Mouse (Mus musculus): ENCODE results near the gene Ap1s3. TPM values are rescaled to one million over a fixed set of nuclear protein-coding genes. Genes with fewer than 3 reads are reported as not detected.

Ap1s3 gene
- 1 to 10 TPM; 3.0 to 5.2 TPM for total RNA-seq (2021)

DNA sequence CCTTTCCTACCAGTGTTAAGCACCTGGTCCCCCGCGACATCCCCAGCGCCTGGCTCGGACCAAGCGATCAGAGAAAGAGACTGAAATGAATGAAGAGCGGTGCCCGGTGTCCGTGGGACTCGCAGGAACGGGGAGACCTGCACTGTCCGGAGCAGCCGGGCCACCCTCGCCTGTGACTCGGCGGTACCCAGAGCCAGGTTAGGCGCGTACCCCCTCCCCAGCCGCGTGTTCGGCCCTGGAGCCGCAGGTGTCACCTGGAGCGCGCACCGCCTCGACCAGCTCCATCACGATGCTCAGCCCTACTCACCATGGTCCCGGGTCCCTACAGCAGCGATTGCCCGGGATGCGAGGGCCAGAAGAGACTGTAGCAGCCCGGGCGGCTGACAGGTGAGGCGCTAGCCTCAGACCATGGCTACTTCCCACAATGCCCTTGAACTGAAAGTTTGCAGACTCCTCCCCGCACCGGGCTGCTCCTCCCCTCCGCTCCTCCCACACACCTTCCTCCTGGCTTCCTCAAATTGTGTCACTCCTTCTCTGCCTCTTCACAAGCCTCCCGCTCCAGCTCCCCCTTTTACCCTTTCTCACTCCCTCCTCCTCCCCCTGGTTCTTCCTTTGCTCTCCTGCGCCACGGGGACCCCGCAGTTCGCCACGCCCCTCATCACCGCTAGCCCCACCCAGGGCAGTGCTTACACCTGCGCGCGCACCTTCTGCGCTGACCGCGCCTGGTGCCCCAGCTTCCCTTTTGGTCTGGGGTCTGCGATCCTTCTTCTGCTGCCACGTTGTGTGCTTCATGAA lies at the start of gene Ap1s3:
Gene Ap1s3 (minus strand): TSS at position 430 of the 795 bp plus-strand sequence.
- peak; percentile 40 to 60 for DNase-seq (ENCODE audit: low spot score in 2 of 2)
- intact Hi-C loops (cut with DNase I): no loop called here

DNA sequence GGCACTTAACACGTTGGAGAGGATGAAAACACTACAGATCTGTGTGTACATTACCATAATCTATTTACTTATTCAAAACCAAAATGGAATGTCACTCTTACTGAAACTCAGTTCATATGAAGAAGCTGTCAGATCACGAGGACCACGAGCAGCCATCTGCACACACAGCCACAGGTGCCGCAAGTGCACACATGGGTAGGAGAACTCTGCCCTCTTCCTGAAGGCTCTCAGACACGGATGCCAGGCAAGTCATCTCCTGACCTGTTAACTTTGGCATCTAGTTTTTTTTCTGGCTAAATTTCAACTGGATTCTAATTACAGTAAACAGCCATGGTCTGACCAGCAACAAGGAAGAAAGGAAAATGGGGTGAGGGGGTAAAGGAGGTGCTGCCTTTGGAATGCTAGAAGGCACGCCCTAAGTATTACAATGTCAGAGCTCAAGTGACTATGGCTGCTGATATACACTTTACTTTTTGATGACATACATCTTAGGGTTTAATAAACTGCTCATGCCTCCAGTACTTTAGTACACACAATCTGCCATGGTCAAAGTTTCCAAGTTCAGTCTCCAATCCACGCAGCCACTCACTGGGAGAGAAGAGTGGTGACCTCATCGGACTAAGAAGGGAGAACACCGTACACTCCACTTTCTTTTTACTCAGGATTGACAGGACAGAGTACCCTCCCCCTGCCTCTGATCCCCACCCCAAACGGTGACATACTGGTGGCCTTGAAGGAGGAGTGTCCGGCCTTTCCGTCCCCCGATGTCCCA lies 42.6 kb upstream of the Ap1s3 start:
- DNase-seq (ENCODE audit: low spot score in 2 of 2): no peak
- intact Hi-C loops (cut with DNase I): no loop called here

DNA sequence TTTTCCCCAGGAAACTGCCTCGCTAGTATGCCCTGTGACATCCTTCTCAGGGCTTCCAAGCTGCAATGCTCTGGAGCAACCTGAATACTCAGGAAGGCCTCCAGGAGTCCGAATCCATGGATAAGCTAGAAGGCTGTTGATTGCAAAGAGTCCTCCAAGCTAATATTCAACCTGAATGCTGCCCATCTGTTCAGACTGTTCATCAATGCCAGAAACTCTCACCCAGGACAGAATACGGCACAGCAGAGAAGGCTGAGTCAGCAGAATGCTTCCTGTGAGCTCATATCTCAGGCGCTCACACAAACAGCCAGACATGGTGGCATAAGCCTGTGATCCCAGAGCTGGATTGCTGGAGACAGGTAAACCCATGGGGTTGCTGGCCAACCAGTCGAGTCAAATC lies 41.3 kb upstream of the Ap1s3 start:
- intact Hi-C loops (cut with DNase I): no loop called here
- no peak for DNase-seq (ENCODE audit: low spot score in 2 of 2)

DNA sequence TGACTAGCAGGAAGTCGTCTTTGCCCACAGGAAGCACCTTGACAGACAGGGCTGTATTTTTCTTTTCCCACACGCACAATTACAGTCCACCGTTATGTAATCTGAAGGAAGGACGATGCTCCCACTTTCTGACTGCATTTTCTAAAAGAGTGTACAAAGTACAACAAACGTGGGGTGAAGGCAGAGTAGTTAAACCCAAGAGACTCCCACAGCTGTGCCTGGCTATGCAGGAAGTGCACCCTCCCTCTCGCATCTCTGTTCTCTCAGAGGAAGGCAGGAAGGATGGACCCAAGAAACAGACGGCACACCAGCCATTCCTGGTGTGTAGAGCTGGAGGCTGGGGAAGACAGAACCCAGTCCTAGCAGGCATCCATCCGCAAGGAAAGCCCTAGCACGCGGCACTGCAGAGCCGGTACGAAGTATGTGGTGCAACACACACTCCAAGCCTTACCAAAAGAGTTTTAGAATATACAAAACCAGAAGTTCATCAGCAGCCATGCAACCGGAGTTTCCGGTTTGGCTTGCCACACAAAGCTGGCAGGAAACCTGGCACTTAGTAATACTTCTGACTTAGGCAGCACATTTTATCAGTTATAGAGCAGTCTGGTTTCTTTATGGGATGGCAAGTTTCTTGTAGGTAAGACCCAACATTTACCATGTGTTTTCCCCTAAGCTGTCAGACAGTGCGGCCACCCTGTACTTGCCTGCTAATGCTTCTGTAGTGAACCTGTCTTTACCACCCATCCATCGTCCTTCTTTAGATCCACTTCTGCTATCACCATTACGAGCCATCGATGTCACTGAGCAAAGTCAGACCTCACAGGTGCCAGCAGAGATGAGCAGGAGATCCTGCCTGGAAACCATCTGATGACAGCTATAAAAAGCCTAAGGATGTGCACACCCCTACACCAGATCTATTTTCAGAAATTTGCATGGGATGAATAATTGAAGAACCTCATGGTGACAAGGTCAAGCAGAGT lies 39.7 kb upstream of the Ap1s3 start:
- intact Hi-C loops (cut with DNase I): no loop called here
- peak; percentile 38 to 82 for DNase-seq (ENCODE audit: low spot score in 2 of 2)

DNA sequence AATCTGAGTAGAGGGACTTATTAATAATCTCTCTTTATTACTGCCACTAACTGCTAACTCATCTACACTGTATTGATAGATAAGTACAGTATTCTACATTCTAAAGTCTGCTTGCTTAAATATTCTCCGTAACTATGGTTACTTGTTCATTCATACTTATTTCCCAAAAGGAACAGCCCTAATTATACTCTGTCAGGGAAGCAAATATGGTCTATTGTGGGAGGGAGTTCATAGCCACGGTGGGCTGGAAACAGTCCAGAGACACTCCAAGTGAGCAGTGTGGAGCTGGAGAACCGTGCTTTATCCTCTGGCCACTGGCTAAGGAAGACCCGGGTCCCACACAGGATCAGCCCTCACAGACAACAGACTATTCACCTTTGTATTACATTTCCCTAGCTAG lies 38.9 kb upstream of the Ap1s3 start:
- peak in 1 of 2 experiments; percentile 37 for DNase-seq (ENCODE audit: low spot score in 2 of 2)
- intact Hi-C loops (cut with DNase I): no loop called here

DNA sequence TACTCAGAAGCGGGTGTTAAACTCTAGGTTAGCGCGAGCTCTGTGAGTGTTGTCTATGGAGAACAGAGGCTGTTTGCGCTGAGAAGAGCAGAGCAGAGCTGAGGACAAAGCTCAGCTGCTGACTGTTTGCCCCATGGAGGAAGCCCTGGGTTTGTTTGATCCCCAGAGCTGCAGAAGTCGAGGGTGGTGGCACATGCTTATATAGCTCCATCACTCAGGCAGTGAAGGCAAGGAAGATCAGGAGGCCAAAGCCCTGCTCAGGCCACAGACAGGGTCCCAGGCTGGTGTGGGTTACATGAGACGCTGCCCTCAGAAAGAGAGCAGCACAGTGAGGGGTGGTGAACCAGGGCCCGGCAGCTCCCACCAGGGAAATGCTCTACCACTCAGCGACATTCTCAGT lies 38.4 kb upstream of the Ap1s3 start:
- intact Hi-C loops (cut with DNase I): no loop called here
- DNase-seq (ENCODE audit: low spot score in 2 of 2): no peak

DNA sequence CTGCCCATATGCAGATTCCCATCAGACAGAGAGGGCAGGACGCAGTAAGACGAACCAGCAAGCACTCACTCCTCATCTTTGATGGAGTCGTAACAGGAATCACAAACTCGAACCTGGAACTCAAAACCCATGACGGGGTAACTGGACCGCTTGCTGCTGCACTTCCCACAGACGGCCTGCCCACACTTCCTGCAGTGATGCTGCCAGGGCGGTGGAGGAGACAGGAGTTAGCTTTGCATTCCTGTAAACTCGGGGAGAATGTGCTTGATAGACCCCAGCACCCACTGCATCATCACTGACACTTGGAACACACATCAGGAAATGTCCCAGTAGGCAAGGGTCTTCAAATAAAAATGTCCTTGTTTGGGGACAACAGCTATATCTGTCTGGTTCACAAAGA lies 35.6 kb upstream of the Ap1s3 start:
- DNase-seq (ENCODE audit: low spot score in 2 of 2): peak in 1 of 2 experiments; percentile 62
- intact Hi-C loops (cut with DNase I): no loop called here

DNA sequence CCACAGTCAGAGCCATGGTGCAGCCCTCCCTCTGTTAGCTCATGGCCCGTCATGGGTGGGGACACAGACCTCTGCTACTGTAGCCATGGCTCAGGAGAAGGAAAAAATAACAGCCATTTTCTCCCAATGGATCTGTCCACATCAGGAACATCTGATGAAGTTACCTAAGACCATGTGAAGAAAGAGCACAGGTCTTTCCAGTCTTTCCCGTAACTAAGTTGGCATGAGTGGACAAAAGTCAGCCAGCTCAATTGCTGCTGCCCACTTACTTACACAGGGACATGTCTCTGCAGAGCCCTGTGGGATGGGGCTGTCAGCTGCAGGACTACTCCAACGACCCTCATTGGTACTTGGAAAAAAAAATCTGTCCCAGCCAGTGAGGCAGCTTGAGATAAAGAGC lies 34.9 kb upstream of the Ap1s3 start:
- no peak for DNase-seq (ENCODE audit: low spot score in 2 of 2)
- intact Hi-C loops (cut with DNase I): no loop called here

DNA sequence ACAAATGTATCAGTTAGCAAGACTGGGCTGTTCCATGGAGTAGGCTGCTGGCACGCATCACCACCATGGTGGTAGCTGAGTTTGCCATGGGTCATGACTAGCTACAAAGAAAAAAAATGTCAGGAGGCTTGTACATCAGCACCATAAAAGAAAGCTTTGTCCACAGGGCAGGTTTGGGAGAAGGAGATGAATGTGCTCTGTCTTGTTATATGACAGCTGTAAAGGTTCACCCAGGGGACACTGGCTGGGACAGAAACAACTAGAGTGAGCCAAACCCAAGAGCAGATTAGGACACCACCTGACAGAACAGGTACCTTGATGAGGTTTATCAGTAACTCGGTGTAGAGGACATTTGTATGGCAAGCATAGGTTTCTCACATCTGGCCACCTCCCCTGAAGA lies 32.9 kb upstream of the Ap1s3 start:
- no peak for DNase-seq (ENCODE audit: low spot score in 2 of 2)
- intact Hi-C loops (cut with DNase I): loop anchor here (5.0 kb wide), 1 partner anchor 58 kb away; no protein-coding TSS in a partner anchor

DNA sequence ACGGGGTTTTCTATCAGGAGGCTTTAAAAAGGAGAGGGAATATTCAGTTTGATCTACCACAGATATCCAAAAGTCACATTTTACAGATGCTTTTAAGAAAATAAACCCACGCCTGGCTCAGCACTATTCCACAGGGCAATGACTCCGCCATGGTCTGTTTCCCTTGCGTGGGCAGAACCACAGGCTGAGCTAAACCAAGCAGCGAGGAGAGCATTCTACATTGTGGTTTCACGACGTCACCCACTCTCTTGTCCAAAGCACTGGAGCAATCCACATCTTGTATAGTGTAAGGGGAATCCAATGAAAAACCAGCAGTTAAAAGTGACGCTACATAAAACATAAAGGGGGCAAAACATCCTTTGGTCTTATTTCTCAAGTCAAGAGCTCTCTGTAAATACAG lies 31.7 kb upstream of the Ap1s3 start:
- intact Hi-C loops (cut with DNase I): loop anchor here (5.0 kb wide), 1 partner anchor 59 kb away; no protein-coding TSS in a partner anchor
- DNase-seq (ENCODE audit: low spot score in 2 of 2): peak in 1 of 2 experiments; percentile 27

DNA sequence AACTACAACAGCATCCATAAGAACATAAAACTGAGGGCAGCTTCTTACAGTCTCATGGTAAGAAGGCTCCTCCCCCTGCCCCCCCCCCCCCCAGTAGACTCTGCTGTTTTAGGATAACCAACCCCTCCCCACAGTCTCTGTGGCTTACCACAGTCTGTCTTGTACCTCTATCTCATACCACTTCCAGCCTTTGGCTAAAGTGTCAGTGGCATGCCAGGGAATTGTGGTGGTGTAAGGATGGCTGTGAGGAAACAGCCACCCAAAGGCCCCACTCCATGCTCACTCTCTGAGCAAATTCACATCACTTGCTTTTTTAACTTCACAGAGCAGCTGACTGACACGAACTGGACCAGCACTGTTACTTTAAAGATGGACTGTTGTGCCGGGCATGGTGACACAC lies 26.7 kb upstream of the Ap1s3 start:
- intact Hi-C loops (cut with DNase I): no loop called here
- no peak for DNase-seq (ENCODE audit: low spot score in 2 of 2)

DNA sequence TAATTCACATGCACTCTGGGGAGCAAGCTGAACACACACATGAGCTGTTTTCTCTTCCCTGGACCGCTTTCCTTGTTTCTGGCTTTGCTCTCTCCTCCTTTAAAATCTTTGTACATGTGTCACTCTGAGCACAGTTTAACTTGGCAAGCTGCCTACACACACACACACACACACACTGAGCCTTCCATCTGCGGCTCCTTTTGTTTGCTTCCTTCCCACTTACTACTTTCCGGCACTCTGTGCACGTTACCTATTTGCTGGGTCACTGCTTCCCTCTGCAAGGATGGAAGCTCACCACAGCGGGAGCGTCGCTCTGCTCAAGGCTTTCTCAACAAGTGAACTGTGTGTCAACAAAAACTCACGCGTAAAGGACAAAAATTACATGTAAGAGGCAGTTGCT lies 25.6 kb upstream of the Ap1s3 start:
- peak; percentile 29 to 45 for DNase-seq (ENCODE audit: low spot score in 2 of 2)
- intact Hi-C loops (cut with DNase I): no loop called here

DNA sequence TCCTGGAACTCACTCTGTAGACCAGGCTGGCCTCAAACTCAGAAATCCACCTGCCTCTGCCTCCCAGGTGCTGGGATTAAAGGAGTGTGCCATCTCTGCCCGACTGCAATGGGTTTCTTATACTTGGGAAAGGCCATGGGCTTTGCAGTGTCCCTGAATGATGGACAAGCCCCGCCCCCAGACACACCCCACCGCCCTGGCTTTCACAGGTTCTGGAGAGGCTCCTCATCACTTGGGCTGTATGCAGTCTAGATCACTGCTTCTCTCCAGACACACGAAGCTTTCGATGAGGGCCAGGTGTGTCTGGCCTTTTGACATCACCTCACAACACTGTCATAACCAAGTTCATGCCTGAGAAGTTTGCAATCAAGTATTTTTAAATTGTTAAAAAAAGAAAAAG lies 25.2 kb upstream of the Ap1s3 start:
- intact Hi-C loops (cut with DNase I): no loop called here
- no peak for DNase-seq (ENCODE audit: low spot score in 2 of 2)

DNA sequence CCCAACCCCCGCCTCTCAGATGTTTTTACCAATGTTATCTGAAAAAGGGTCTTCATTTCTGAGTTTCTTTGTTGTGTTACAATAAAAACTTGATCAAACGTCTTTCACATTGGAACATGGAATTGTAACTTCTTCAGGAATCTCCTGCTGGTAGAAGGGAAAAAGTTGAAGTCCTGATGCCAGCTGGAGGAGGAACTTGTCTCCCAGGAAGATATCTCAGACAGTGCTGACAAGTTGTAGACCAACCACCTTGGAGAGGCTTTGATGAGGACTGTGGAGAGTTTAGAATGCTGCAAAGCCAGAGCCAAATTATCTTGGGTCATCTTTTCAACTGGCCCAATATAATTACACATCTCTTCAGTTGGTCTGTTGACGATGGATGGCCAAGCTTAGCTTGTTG lies 20.7 kb upstream of the Ap1s3 start:
- intact Hi-C loops (cut with DNase I): no loop called here
- no peak for DNase-seq (ENCODE audit: low spot score in 2 of 2)

DNA sequence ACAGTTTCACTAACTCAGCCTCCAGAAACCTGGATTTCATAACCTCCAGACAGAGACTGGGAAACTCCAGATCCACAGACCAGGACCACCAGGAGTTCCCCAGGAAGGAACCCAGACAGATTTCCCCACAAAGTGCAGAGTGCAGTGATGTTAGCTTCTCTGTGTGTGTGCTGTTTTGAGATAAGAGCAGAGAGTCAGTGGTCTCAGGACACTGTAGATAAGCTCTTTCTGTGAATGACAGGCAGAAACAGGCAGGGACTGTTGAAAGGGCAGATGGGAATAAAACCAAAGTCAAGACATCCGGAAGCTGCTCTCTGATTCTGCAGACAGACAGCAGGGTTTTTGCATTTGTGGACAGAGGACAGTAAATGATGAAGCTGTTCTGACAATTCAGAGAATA lies 15.5 kb upstream of the Ap1s3 start:
- no peak for DNase-seq (ENCODE audit: low spot score in 2 of 2)
- intact Hi-C loops (cut with DNase I): no loop called here

DNA sequence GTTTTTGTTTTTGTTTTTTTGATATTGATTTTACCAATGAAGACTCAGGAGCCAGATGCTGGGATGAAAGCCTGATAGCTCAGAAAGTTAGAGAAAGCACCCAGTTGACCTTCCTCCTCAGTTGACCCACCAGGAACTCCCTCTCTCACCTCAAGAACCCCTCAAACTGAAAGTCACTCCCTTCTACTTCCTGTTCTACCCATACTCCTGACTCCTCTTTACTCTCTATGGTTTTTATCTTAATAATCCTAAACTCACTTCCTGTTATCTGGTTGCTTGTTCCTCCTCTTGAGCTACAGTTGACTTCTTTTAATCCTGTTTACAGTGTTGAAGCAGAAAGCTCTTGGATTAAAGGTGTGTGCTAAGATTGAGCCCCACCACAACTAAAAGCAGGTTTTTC lies 12.3 kb upstream of the Ap1s3 start:
- no peak for DNase-seq (ENCODE audit: low spot score in 2 of 2)
- intact Hi-C loops (cut with DNase I): no loop called here

DNA sequence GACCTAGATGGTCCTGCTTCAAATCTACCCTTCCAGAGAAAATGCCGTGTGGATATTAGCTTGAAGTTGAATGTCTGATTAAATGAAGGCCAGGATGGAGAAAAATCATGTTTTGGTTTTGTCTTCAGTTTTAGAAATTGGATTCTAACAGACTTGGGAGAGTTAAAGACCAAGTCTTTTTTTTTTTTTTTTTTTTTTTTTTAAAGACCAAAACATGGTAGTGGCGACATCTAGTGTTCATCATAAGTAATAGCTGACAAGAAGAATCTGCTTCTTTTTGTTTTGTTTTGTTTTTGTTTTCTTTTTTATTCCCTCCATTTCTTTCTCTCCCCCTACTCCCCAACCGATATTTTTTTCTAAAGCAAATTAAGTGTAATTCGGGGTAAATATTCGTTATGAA lies 11.2 kb upstream of the Ap1s3 start:
- DNase-seq (ENCODE audit: low spot score in 2 of 2): no peak
- intact Hi-C loops (cut with DNase I): loop anchor here (2.0 kb wide), 1 partner anchor 958 kb away; no protein-coding TSS in a partner anchor

DNA sequence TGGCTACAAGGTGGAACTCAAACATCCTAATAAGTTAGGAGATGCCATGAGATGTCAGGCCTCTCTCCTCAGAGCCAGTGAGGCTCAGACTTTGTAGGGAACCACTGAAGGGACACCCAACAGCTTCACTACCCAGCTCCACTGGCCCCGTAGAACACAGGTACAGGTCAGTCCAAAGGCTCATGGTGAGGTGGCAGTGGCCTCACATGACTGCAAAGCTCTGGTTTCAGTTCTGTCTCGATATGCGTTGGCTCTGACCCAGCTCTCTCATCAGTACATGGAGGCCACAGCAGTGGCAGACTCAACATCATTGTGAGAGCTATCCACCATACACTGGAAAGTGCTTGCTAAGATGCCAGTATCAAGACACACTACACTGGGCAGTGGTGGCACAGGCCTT lies 9.0 kb upstream of the Ap1s3 start:
- intact Hi-C loops (cut with DNase I): no loop called here
- no peak for DNase-seq (ENCODE audit: low spot score in 2 of 2)

DNA sequence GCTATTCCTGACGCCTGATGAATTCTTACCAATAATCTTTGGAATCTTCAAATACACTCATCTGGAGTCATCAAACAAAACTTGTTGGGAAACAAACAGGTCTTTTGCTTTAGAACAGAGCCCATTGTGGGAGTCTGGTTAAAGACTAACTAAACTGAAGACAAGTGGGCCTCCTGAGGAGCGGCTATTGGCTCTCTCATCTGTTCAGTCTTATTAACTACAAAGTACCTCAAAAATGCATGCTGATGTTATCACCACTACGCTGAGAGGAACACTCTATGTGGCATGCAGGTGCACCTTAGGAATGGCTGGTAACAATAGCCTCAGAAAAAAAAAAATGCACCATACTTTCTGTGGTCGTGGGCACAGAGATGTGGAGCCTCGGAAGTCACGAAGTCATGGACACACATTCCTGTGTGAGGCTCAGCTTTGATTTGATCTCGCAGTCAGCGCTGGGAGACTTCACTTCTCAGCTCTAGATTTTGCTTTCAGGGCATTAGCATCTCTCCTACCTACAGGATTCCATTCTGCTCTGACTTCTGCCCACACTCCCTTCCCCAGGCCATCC lies 6.4 kb upstream of the Ap1s3 start:
- intact Hi-C loops (cut with DNase I): no loop called here
- no peak for DNase-seq (ENCODE audit: low spot score in 2 of 2)

DNA sequence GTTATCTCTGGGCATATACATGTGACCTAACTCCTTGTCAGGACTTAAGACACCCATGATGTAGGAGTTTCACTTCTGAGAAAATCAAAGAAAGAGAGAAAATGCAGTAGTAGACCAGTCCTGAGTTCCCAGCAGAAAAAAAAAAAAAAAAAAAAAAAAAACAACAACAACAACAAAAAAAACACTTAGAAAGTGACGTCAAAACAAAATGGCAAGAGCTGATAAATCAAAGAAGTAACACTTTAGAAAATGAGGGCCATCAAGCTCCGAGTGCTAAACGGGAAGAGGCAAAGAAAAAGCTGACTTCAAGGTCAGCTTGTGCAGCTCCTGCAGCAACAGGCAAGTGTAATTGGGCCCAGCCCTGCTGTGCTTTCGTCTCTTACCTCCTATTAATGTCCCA lies 3.9 kb upstream of the Ap1s3 start:
- intact Hi-C loops (cut with DNase I): no loop called here

More for the DNA sequence above, 3.9 kb upstream of the Ap1s3 start:
- no peak for DNase-seq (ENCODE audit: low spot score in 2 of 2)

All from left cerebral cortex, postnatal 25 days (tissue).